Mouse (Mus musculus) stomach, postnatal 0 days (tissue): Measurements from ENCODE around the gene Tff2. TPM values are rescaled to one million over a fixed set of nuclear protein-coding genes. Genes with fewer than 3 reads are reported as not detected.

ENCODE experiments used
- ATAC-seq: fragments of 200-750 bp; cut with Nextera tagmentation; 2 replicates; pipeline ENCODE4 v1.8.0; 2017; ENCODE audit not compliant: low FRiP score, low TSS enrichment
- DNase-seq: peaks from one replicate; pipeline ENCODE4 v3.0.0-alpha.2; 2016; ENCODE audit warnings: low spot score
- H3K27ac ChIP-seq: fragments of 300-500 bp; sonication (generic); replicated peaks from 2 replicates; pipeline ENCODE4 v1.5.1; 2014; ENCODE audit warnings: mild to moderate bottlenecking, control low read depth
- H3K27me3 ChIP-seq: fragments of 300-500 bp; sonication (generic); 2 replicates; pipeline ENCODE4 v1.6.1; 2014; ENCODE audit warnings: low read length; ENCODE audit not compliant: control insufficient read depth, insufficient read depth
- H3K36me3 ChIP-seq: fragments of 300-500 bp; sonication (generic); 2 replicates; pipeline ENCODE4 v1.6.1; 2014; ENCODE audit warnings: low read length, mixed read lengths; ENCODE audit not compliant: control insufficient read depth, insufficient read depth
- H3K4me1 ChIP-seq: fragments of 300-500 bp; sonication (generic); replicated peaks from 2 replicates; pipeline ENCODE4 v1.6.1; 2014; ENCODE audit warnings: antibody characterized with exemption; ENCODE audit not compliant: control insufficient read depth, insufficient read depth
- H3K4me2 ChIP-seq: fragments of 300-500 bp; sonication (generic); replicated peaks from 2 replicates; pipeline ENCODE4 v1.6.1; 2014; ENCODE audit warnings: low read depth, mild to moderate bottlenecking, control low read depth, moderate library complexity
- H3K4me3 ChIP-seq: fragments of 300-500 bp; sonication (generic); 2 replicates; pipeline ENCODE4 v1.5.1; 2014; ENCODE audit warnings: low read depth, low read length, control low read depth
- H3K9ac ChIP-seq: fragments of 300-500 bp; sonication (generic); 2 replicates; pipeline ENCODE4 v1.6.1; 2014; ENCODE audit warnings: mild to moderate bottlenecking, low read length, control low read depth, mixed read lengths
- H3K9me3 ChIP-seq: fragments of 300-500 bp; sonication (generic); 2 replicates; pipeline ENCODE4 v1.6.1; 2016; ENCODE audit warnings: low read length; ENCODE audit not compliant: control insufficient read depth
- CTCF ChIP-seq: IDR thresholded peaks from 2 replicates; pipeline ENCODE4 v1.5.1; 2016; ENCODE audit warnings: antibody characterized with exemption, low read depth, mild to moderate bottlenecking, moderate library complexity
- EP300 ChIP-seq: optimal IDR thresholded peaks from 2 replicates; pipeline ENCODE3; 2016; ENCODE audit warnings: antibody characterized with exemption
- WGBS: fragments of 180-500 bp; shearing (Covaris S2); extraction: QIAGEN DNeasy Blood & Tissue Kit; methylation state at CpG from one replicate; pipeline ENCODE4 v1.1.7; 2014; 5-methylcytosine and 5-hydroxymethylcytosine counted together
- polyA plus RNA-seq: library from polyadenylated mRNA; unstranded; fragments of >200 nt; fragmentation: Nextera tagmentation; extraction: Ambion mirVana; gene quantifications from 2 replicates; pipeline ENCODE4 v1.2.1, GENCODE M21; 2015

The Tff2 gene
- polyA plus RNA-seq, 1 experiment from 2014 or later, result 948 TPM

GRCm38 (mm10) chr17:31094781-31095180, 49.3 kb downstream of the Tff2 start:
- H3K4me3 ChIP-seq, result no peak overlapping the region
- H3K9ac ChIP-seq, result no peak overlapping the region
- WGBS, result 68% methylated on average over 5 of the region's 5 CpGs
- H3K36me3 ChIP-seq, result no peaks in the 10 kb centered on the region; the same call in 1 of the 2 replicates
- TF ChIP-seq CTCF (no peak), EP300 (no peak)
- H3K27ac ChIP-seq, result no peak overlapping the region
- no peak overlapping the region for H3K4me2 ChIP-seq
- DNase-seq (no peak), ATAC-seq (no peak)
- no peaks in the 10 kb centered on the region for H3K4me1 ChIP-seq
- no peaks in the 10 kb centered on the region for H3K9me3 ChIP-seq
- H3K27me3 ChIP-seq, result no peaks in the 10 kb centered on the region

Other genes starting within 250 kb of the Tff2 start
- gene Glp1r, start 242.5 kb downstream of the Tff2 start, polyA plus RNA-seq, result 0.13 and 0.18 TPM in 2 replicates
- gene Umodl1, start 189.6 kb downstream of the Tff2 start, polyA plus RNA-seq, result not detected in 2 replicates
- 11.1 and 13.2 TPM in 2 replicates for gene Abcg1, start 86.6 kb downstream of the Tff2 start, polyA plus RNA-seq
- 8.3 and 10.5 TPM in 2 replicates for gene Tff3, start 14.6 kb downstream of the Tff2 start, polyA plus RNA-seq
- gene Tff1, start 21.0 kb upstream of the Tff2 start, polyA plus RNA-seq, result 9,478 and 9,587 TPM in 2 replicates
- 0.39 TPM in 2 replicates for gene Tmprss3, start 54.7 kb upstream of the Tff2 start, polyA plus RNA-seq
- 0.13 and 0.18 TPM in 2 replicates for gene Ubash3a, start 63.6 kb upstream of the Tff2 start, polyA plus RNA-seq
- 0.87 and 0.99 TPM in 2 replicates for gene Rsph1, start 133.1 kb upstream of the Tff2 start, polyA plus RNA-seq
- gene Slc37a1, start 142.5 kb upstream of the Tff2 start, polyA plus RNA-seq, result 14.7 and 16.6 TPM in 2 replicates
- 11.6 and 12.1 TPM in 2 replicates for gene Pde9a, start 241.9 kb upstream of the Tff2 start, polyA plus RNA-seq